8 mouse cellular contexts compared by ENCODE assay signal in the genomic region with DNA sequence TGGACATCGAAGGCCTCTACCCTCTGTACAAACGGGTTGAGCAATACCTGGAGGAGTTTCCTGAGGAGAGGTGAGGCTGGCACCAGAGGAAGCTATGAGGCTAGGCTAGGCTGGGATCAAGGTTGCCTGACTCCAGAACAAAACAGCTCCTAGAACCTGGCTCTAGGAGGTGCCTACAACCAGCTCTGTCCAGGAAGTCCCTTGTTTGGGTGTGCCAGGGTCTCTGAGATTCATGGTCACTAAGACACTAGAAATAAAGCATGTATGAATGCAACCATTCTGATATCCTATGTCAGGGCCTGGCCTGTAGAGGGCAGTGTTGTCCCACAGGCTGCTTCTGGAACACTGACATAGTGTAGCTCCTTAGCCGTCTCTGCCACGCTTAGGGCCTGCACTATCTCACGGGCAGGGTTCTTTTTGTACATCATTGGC. TPM values are rescaled to one million over a fixed set of nuclear protein-coding genes. Genes with fewer than 3 reads are reported as not detected.
DNase-seq lines count a peak whose midpoint lies in the region; ATAC-seq and TF ChIP-seq lines count a peak whose summit lies in the region.

No protein-coding gene starts in this region.

- no peaks in the 10 kb centered on the region for H3K9me3 ChIP-seq in hindbrain, embryonic 16.5 days (ENCODE audit: control insufficient read depth, low read length)

- H3K36me3 ChIP-seq in hindbrain, embryonic 16.5 days (ENCODE audit: control insufficient read depth, insufficient read depth, low read length), result peaks cover 7% of the 10 kb centered on the region

- no peaks in the 10 kb centered on the region for H3K27me3 ChIP-seq in hindbrain, embryonic 16.5 days (replicated peaks; ENCODE audit: control insufficient read depth, insufficient read depth, low read length)

- ATAC-seq in hindbrain, embryonic 16.5 days, result peak; percentile 93
- peak; percentile 98 for ATAC-seq in megakaryocyte progenitor cell, adult 5-6 weeks (replicated peaks; ENCODE audit: poor library complexity)

- H3K4me1 ChIP-seq in hindbrain, embryonic 16.5 days (ENCODE audit: control insufficient read depth, insufficient read depth, low read depth, low read length), result no peaks in the 10 kb centered on the region

- no peak overlapping the region for H3K4me2 ChIP-seq in hindbrain, embryonic 16.5 days (ENCODE audit: low read length)

- no peak overlapping the region for H3K9ac ChIP-seq in hindbrain, embryonic 16.5 days (ENCODE audit: low read depth, low read length)

- intact Hi-C loops in left cerebral cortex, adult 2 months (cut with DNase I), result loop anchor here (1.0 kb wide), 1 partner anchor 196 kb away; no protein-coding TSS in a partner anchor

- peak; percentile 47 for DNase-seq in T-cell, adult 2 months (ENCODE audit: low spot score)
- DNase-seq in cerebellum, postnatal 14 days, result peak; percentile 86 to 91
- DNase-seq in frontal cortex, postnatal 25 days (ENCODE audit: low spot score in 2 of 2), result peak; percentile 67 to 76
- DNase-seq in left cerebral cortex, adult 2 months (ENCODE audit: extremely low spot score in 1 of 2, low spot score in 2 of 2), result peak; percentile 77 to 85
- peak; percentile 82 for DNase-seq in right cerebral cortex, postnatal 14 days
- peak; percentile 80 for DNase-seq in urinary bladder, postnatal 25 days (ENCODE audit: low spot score)

- WGBS in hindbrain, embryonic 16.5 days, result 37% methylated on average over 5 of the region's 5 CpGs

- H3K4me3 ChIP-seq in hindbrain, embryonic 16.5 days (ENCODE audit: low read length), result no peak overlapping the region
- H3K4me3 ChIP-seq in left cerebral cortex, adult 2 months, result no peak overlapping the region

- H3K27ac ChIP-seq in hindbrain, embryonic 16.5 days (ENCODE audit: low read depth, low read length), result no peak overlapping the region
- H3K27ac ChIP-seq in left cerebral cortex, adult 2 months, result no peak overlapping the region

- TF ChIP-seq CTCF in left cerebral cortex, adult 2 months (IDR thresholded peaks at IDR 0.05), result no peak; the same call in none of the 2 replicates

RNA-seq across cellular contexts. Expression of a gene that starts 28.3 kb away (rescaled TPM):
- 13.6 and 14.3 TPM in 2 replicates for polyA plus RNA-seq in hindbrain, embryonic 16.5 days (2015; fragmentation: Nextera tagmentation; extraction: Ambion mirVana)
- 10 to 100 TPM; 17.7 to 18.0 TPM for total RNA-seq in left cerebral cortex, adult 2 months (2021)
- total RNA-seq in megakaryocyte progenitor cell, adult 5-6 weeks (2015), result 4.6 and 5.1 TPM in 2 replicates
- total RNA-seq in megakaryocyte progenitor cell, adult 5-6 weeks (2017), result 12.1 and 15.3 TPM in 2 replicates

RNA-seq across cellular contexts. Expression of a gene that starts 43.8 kb away (rescaled TPM):
- polyA plus RNA-seq in hindbrain, embryonic 16.5 days (2015; fragmentation: Nextera tagmentation; extraction: Ambion mirVana), result 0.55 and 1.2 TPM in 2 replicates
- total RNA-seq in left cerebral cortex, adult 2 months (2021), result 1 to 10 TPM; 1.5 to 2.1 TPM
- total RNA-seq in megakaryocyte progenitor cell, adult 5-6 weeks (2015), result 1.3 and 1.7 TPM in 2 replicates
- 1.9 and 3.1 TPM in 2 replicates for total RNA-seq in megakaryocyte progenitor cell, adult 5-6 weeks (2017)

RNA-seq across cellular contexts. Expression of a gene that starts 55.3 kb away (rescaled TPM):
- 2.6 and 2.7 TPM in 2 replicates for polyA plus RNA-seq in hindbrain, embryonic 16.5 days (2015; fragmentation: Nextera tagmentation; extraction: Ambion mirVana)
- 1 to 10 TPM; 2.2 to 2.4 TPM for total RNA-seq in left cerebral cortex, adult 2 months (2021)
- total RNA-seq in megakaryocyte progenitor cell, adult 5-6 weeks (2015), result not detected in 2 replicates
- total RNA-seq in megakaryocyte progenitor cell, adult 5-6 weeks (2017), result 0.10 and 0.17 TPM in 2 replicates
